Mouse (Mus musculus) heart, adult 18-20 months (tissue): ENCODE data around the gene Olfm1. TPM values are rescaled to one million over a fixed set of nuclear protein-coding genes. Genes with fewer than 3 reads are reported as not detected.

Source experiments
- DNase-seq, 2 experiments: peaks; one replicate each; pipeline ENCODE4 v3.0.0; 2021 to 2022; ENCODE audit warnings: mixed read lengths in 1 of 2
- long read RNA-seq, 2 experiments: library from polyadenylated mRNA; stranded (forward); transcript quantifications; one replicate each; pipeline ENCODE4 v2.0.0; 2021
- total RNA-seq, 2 experiments: library from RNA; stranded (reverse); gene quantifications; 2 replicates each; pipeline ENCODE4 v1.2.3; 2021

Gene Olfm1
- 10 to 100 TPM in 1 of 2 experiments, 1 to 10 TPM in 1; 9.4 to 10.3 TPM for total RNA-seq
- long read RNA-seq, experiment 1, transcript Olfm1-201 (6 exons, 2,757 nt): major isoform, 10 of 18 reads
- long read RNA-seq, experiment 1, partial matches to known transcripts: 2 of 18 reads
- long read RNA-seq, experiment 1, other reads (novel, unspliced or antisense): 0 of 18 reads
- long read RNA-seq, experiment 2, transcript Olfm1-201 (6 exons, 2,757 nt): major isoform, 5 of 7 reads
- long read RNA-seq, experiment 2, partial matches to known transcripts: 0 of 7 reads
- long read RNA-seq, experiment 2, other reads (novel, unspliced or antisense): 1 of 7 reads

DNA sequence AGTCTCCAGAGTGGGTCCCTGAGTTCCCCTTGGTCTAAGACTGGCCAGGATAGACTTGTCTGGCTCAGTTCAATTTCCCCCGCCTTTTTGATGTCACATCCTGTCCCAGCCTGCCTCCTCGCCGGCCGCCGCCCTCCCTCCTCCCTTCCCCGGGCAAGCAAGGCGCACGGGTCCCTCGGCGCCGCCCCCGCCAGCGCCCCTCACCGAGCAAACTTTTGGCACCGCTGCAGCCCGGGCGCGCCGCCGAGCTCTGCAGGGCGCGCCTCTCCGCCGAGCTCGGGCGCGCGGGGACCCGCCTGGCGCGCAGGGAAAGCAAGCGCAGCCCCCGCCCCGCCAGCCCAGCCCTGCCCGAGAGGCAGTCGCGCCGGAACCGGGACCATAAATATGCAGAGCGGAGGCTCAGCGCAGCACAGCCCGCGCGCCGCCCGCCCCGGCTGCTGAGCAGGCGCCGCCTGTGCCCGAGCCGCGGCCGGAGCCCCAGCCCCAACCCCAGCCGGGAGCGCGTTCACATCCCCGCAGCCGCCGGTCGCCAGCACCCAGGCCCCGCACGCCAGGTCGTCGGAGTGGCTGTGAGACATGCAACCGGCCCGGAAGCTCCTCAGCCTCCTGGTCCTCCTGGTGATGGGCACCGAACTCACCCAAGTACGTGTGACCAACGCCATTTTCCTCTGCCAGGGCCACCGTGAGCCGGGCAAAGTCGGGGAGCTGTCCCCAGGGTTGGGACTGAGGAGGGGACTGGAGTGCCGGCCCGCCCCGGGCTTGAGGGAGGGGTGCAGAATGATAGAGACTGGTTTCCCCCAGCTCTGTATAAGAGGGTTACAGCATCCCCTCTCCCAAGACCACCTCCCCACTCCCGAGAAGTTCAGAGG, at the start of gene Olfm1:
Olfm1 (plus strand) TSS at position 172 of the 869 bp plus-strand sequence.
- DNase-seq: peak; percentile 75 to 83

DNA sequence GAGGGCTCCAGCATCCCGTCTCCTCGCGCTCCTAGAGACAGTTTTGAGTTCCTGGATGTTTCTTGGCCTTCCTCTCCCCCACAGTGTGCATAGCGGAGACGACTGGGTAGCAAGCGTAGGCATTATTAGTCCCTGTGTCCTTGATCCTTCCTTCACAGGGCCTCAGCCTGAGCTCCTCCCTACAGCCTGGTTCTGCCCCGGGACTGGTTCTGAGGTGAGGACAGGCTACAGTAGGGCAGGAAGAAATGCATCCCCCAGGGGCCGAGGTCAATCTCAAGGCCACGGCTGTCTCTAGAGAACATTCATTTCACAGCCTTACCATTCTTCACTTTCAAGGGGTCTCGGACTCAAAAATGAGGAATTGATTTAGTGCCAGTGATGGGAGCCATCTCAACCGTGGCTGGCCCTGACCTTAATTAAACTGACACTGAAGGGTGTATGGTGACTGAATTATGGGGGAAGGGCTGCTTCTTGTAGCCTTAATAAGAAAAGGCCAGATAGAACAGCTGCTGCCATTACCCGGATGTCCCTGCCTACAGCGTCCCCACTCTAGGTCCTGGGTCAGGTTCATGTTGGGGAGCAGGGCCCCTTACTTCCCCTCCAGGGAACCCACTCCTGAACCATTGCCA, 49.3 kb upstream of the Olfm1 start:
- no peak for DNase-seq

- DNase-seq: no peak
Observed at GRCm38 (mm10) chr2:28145702-28146101, 47.1 kb upstream of the Olfm1 start.

GRCm38 (mm10) chr2:28146152-28146551, 46.6 kb upstream of the Olfm1 start:
- DNase-seq: no peak

DNA sequence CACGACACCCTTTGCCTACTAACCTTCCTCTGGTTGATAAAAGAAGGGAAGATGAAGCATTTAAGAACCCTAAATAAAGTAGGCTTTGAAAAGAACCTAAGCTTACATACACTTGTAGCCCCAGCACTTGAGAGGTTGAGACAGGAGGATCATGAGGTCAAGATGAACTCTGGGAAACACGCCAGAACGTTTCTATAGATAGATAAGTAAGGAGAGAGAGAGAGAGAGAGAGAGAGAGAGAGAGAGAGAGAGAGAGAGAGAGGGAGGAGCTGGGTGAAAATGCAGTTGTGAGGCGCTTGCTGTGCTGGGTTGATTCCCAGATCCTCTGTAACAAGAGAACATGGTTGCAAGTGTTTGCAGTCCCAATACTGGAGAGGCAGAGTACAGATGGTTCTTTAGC, 46.1 kb upstream of the Olfm1 start:
- DNase-seq: no peak

DNA sequence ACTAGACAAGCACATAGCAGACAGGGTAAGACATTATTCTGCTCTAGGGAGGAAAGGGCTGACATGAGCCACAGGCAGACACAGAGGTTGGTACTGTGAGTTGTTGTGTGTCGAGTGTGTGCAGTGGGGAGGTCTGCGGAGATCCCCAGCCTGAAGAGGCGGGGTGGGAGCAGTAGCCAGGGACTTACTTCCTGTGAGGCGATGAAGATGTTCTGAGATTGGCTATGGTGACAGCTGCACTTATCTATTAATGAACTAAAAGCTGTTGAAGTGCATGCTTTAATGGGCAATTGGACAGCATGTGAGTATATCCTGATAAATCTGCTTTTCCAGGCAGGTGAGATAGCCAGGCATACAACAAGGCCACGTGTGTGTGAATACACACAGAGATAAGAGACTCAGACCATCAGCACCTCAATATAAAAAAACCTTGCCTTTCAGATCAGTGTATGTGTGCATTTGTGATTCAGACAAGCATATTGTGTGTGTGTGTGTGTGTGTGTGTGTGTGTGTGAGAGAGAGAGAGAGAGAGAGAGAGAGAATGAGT, 45.5 kb upstream of the Olfm1 start:
- DNase-seq: no peak

DNA sequence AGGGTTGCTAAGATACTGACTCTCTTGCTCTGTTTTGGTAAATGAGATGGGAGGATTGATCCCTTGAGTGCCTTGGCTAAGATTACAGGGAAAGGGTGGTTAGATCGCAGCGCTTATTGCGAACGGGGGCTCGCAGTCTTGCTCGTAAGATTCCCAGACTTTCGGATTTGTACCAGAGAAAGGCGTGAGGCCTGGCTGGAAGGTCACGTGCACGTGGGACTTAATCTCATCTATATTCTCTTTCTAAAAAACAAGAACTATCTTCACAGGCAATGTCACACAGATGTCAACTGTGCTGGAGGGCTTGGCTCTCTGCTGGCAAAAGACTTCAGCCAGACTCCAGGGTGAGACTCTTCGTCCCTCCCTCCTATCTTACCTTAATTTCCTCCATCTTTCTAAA, 43.1 kb upstream of the Olfm1 start:
- DNase-seq: no peak

- no peak for DNase-seq
Observed at GRCm38 (mm10) chr2:28160568-28160967, 32.2 kb upstream of the Olfm1 start.

GRCm38 (mm10) chr2:28165570-28165969, 27.2 kb upstream of the Olfm1 start:
- peak; percentile 6 to 14 for DNase-seq

GRCm38 (mm10) chr2:28169336-28169735, 23.5 kb upstream of the Olfm1 start:
- no peak for DNase-seq

DNA sequence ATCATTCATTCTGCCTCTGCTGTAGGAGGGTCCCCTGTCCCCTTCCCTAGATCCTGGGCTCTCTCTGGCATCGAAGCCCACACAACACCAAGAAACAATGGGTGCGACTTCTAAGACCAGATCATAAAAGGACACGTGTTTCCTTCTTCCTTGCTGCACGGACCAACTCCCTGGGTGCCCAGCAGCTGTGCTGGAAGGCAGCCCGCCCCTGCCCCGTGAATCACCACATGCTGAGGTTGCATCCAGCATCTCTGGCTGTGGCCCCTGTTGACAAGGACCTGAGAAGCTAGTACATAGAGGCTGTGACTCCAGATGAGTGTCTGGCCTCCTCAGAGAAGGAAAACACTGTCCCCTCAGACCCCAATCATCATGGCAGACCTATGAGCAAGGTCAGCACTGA, 20.8 kb upstream of the Olfm1 start:
- DNase-seq: no peak

DNA sequence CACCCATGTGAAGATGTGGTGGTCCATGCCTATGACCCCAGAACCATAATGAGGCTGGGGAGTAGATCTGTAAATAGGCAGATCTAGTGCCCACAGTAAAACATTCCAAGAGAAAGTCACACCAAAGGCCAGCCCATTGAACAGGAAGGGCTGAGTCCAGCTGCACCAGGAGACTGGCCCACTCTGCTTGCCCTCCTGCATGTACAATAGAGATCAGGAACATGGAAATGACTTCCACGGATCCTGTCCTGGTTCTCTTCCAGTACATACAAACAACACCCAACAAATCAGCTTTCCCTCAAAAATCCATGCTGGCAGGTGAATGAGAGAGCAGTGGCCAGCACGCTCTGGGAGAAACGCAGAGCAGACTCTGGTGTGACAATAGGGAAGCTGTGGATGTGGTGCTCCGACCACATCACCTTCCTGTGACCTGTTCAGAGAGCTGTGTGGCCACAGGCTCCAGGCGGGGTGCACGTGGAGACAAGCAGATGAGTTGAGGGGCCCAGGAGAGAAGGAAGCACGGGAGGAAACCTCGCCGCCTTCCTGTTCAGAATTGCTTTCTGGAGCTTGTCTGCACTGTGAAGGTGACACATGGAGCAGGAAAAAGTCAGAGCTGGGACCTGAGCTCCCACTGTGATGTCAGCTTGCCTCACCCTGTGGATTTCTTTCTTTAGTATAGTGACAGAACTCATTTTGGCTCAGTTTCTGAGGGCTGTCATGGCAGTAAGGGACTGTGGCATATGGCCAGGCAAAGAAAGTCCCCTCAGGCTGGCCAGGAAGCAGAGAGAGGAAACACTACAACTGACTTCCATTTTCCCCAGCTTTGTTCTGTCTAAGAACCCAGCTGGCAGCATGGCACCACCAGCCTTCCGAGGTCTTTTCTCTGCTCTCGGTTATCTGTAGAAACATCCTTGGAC, 19.3 kb upstream of the Olfm1 start:
- peak in 1 of 2 experiments; percentile 27 for DNase-seq

GRCm38 (mm10) chr2:28174441-28174840, 18.4 kb upstream of the Olfm1 start:
- no peak for DNase-seq

GRCm38 (mm10) chr2:28178600-28178999, 14.2 kb upstream of the Olfm1 start:
- DNase-seq: no peak

- DNase-seq: no peak
Observed at GRCm38 (mm10) chr2:28180053-28180452, 12.7 kb upstream of the Olfm1 start.

DNA sequence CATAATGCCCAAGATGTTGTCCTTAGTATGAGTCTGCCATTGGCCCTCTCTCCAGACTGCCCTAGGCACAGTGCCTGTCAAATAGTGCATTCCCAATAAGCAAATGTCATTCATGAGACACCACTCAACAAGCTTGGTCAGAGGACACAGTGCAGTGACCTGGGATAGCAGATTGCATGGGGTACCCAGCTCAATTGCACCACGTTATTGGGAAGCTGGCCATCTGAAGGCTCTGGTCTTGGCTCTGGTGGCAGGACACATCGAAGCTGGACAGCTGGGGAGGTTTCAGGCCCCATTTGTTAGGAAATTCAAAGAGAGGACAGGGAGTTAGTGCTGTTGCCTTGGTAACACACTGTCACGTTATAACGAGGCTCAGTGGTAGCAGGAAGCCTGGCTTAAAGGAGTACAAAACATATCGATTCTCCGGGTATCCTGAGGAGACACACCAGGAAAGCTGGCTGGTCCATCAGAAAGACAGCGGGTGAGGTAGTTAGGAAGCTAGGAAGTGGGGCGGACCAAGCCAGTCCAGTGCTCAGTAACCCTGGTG, 4.3 kb upstream of the Olfm1 start:
- DNase-seq: no peak

GRCm38 (mm10) chr2:28193690-28194087, 897 bp downstream of the Olfm1 start:
- DNase-seq: peak in 1 of 2 experiments; percentile 12

DNA sequence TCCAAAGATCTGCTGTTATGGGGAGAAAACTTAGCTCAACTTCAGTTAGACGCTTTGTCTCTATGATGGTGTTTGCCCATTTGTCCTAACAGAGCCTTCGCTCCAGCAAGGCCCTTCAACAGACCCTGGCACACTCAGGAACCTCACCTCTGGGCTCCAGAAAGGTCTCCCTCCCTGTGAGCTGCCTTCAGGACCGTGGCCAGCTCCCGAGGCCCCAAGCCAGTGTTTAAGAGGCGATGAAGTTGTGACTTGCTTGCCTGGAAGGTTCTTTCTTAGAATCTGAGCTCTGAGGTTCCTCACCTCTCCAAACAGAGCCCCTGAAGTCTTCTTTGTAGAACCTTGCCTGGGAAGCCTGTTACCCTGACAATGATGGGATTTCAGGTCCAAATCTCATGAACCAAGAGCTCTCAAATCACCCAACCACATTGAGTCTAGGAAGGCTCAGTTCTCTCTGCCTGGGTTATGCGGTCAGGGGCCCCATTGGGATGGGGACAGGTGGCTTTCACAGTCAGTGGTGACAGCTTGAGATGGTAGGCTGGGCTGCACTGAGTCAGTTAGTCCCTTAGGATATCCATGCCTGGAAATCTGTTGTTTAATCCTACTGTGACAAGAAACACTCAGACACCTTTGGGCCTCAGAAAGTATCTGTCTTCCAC, 2.3 kb downstream of the Olfm1 start:
- DNase-seq: peak in 1 of 2 experiments; percentile 55

DNA sequence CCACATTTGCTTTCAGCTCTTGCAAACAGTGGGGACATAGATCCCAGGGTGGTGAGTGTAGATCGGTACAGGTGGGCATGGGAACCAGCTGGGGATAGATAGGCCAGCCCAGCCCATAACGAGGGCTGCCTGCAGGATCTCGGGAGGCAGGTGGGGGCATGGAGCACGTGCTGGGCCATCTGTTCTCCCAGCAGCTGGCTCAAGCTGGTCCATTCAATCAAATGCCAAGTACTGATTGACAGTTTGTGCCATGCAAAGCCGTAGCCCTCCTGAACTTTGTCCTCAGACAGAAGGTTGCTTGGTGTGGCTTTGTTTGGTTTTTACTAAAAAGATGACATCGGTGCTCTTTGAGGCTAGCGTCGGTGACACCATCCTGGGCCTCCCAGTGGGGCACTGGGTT, 2.9 kb downstream of the Olfm1 start:
- no peak for DNase-seq

DNA sequence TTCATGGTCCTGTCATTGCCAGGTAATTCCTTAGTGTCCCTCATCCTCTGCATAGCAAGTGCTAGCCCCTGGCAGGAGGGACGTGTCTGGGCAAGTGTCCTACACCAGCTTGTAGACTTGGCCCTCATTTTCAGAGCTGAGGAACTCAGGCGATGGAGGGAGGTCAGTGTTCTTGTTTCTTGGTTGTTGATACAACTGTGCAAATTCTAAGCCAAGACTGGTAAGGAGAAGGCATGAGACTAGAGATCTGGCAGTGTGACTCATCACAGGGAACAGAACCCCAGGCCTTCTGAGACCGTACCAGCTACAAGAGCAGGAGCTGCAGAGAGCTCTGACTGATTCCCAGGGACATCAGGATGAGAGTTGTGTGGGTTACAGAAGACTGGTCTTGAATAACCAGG, 8.6 kb downstream of the Olfm1 start:
- DNase-seq: no peak

- DNase-seq: peak; percentile 87 to 98
Observed at GRCm38 (mm10) chr2:28204167-28204566, 11.4 kb downstream of the Olfm1 start.
